Mouse (Mus musculus): ENCODE data around the gene Grid2. TPM values are rescaled to one million over a fixed set of nuclear protein-coding genes. Genes with fewer than 3 reads are reported as not detected.
A peak's percentile ranks its signal among the peaks of the same experiment; 100 is the strongest.

Grid2 gene
- total and polyA plus RNA-seq, 2 experiments: not detected

DNA sequence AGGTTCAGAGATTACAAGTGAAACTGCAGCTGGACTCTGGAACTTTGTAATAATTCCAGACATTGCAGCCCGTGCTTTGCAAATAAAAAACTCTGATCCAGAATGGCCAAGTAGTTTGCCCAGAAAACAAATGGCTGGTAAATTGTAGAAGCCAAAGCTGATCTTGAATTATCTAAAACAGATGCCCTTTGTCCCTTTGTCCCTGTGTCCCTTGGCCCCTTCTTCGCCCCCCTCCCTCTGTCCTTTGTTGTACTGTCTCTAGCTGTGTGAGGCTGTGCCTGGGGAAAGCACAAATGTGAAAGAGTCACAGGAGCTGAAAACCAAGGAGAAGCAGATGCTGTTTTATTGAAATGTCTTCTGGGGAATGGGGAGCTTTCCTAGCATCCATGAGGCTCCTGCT lies 1341.2 kb downstream of the Grid2 start:
- Histone ChIP-seq H3K4me3 (ENCODE audit: insufficient read depth, low read depth, low read length) (no peak overlapping the region), H3K36me3 (ENCODE audit: control insufficient read depth, insufficient read depth, low read length) (no peaks in the 10 kb centered on the region), H3K27me3 (ENCODE audit: control insufficient read depth, insufficient read depth, low read length) (no peaks in the 10 kb centered on the region), H3K9ac (ENCODE audit: low read depth, low read length) (no peak overlapping the region), H3K79me2 (ENCODE audit: control insufficient read depth, insufficient read depth, low read length) (no peaks in the 10 kb centered on the region), H3K4me1 (ENCODE audit: control insufficient read depth, insufficient read depth, low read length) (no peaks in the 10 kb centered on the region), H3K27ac (replicated peaks; ENCODE audit: insufficient read depth, low read depth, low read length) (no peak overlapping the region)
- TF ChIP-seq CTCF (IDR thresholded peaks at IDR 0.05; ENCODE audit: low read depth, low read length): no peak
- no peak for TF ChIP-seq POLR2A (IDR thresholded peaks at IDR 0.05; ENCODE audit: extremely low read depth, insufficient read depth, low read length)
- DNase-seq (ENCODE audit: extremely low read depth, low read depth, low spot score): peak; percentile 24
- 60% methylated on average over 2 of the region's 2 CpGs for WGBS

DNA sequence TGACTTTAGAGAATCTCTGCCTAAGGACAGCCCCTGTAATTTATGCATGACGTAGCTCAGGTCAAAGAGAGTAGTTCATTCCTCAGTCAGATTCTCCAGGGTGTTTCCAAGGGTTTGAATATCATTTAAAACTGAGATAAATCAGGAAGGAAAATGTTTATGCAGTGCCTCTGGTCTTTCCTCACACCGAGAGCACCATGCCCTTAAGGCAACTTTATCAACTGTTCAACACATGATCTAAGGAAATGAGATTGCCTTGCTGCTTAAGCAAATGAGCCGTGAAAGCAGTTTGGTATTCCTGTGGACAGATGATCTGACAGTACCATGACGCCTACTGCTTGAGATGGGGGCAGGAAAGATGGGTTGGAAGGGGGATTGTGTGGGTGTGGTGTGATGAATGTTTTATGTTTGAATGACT lies 1342.5 kb downstream of the Grid2 start:
- no peaks in the 10 kb centered on the region for H3K36me3 ChIP-seq (ENCODE audit: control insufficient read depth, insufficient read depth, low read length)
- no peak overlapping the region for H3K9ac ChIP-seq (ENCODE audit: low read depth, low read length)
- no peaks in the 10 kb centered on the region for H3K4me1 ChIP-seq (ENCODE audit: control insufficient read depth, insufficient read depth, low read length)
- no peaks in the 10 kb centered on the region for H3K79me2 ChIP-seq (ENCODE audit: control insufficient read depth, insufficient read depth, low read length)
- TF ChIP-seq CTCF (IDR thresholded peaks at IDR 0.05; ENCODE audit: low read depth, low read length) (no peak), POLR2A (IDR thresholded peaks at IDR 0.05; ENCODE audit: extremely low read depth, insufficient read depth, low read length) (no peak)
- no peaks in the 10 kb centered on the region for H3K27me3 ChIP-seq (ENCODE audit: control insufficient read depth, insufficient read depth, low read length)
- H3K4me3 ChIP-seq (ENCODE audit: insufficient read depth, low read depth, low read length): no peak overlapping the region
- 56% methylated on average over 4 of the region's 4 CpGs for WGBS
- no peak for DNase-seq (ENCODE audit: extremely low read depth, low read depth, low spot score)
- no peak overlapping the region for H3K27ac ChIP-seq (replicated peaks; ENCODE audit: insufficient read depth, low read depth, low read length)

DNA sequence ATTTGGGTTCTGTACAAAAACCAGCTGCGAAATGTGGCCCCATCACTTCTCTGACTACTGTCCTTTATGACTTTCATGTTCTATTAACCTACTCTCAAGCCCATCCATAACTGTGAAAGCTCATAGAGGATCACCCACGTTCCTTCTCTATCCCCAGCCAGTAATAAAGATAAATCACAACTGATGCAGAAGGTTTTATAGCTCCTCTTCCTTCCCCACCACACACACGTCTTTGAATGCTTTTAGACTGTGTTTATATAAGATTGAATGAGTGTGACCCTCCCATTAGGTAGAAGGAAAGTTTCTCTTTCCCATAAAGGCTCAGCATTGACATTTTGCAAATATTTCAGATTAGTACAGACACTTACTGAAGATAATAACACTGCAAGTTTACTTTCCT lies 1350.1 kb downstream of the Grid2 start:
- Histone ChIP-seq H3K27me3 (ENCODE audit: control insufficient read depth, insufficient read depth, low read length) (no peaks in the 10 kb centered on the region), H3K36me3 (ENCODE audit: control insufficient read depth, insufficient read depth, low read length) (no peaks in the 10 kb centered on the region), H3K9ac (ENCODE audit: low read depth, low read length) (no peak overlapping the region), H3K79me2 (ENCODE audit: control insufficient read depth, insufficient read depth, low read length) (no peaks in the 10 kb centered on the region), H3K27ac (replicated peaks; ENCODE audit: insufficient read depth, low read depth, low read length) (no peak overlapping the region), H3K4me3 (ENCODE audit: insufficient read depth, low read depth, low read length) (no peak overlapping the region), H3K4me1 (ENCODE audit: control insufficient read depth, insufficient read depth, low read length) (no peaks in the 10 kb centered on the region)
- WGBS: 54% methylated on average over 3 of the region's 3 CpGs
- TF ChIP-seq CTCF (IDR thresholded peaks at IDR 0.05; ENCODE audit: low read depth, low read length) (no peak), POLR2A (IDR thresholded peaks at IDR 0.05; ENCODE audit: extremely low read depth, insufficient read depth, low read length) (no peak)
- DNase-seq (ENCODE audit: extremely low read depth, low read depth, low spot score): no peak

DNA sequence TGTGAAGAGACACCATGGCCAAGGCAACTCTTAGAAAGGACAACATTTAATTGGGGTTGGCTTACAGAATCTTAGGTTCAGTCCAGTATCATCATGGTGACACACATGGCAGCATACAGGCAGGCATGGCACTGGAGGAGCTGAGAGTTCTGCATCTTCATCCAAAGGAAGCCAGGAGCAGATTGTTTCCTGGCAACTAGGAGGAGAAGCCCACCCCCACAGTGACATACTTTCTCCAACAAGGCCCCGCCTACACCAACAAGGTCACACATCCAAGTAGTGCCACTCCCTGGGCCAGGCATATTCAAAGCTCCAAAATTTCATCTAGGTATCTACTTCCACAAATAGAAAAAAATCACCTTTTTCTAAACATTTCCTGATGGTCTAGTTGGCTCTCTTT lies 1351.4 kb downstream of the Grid2 start:
- DNase-seq (ENCODE audit: extremely low read depth, low read depth, low spot score): no peak
- Histone ChIP-seq H3K79me2 (ENCODE audit: control insufficient read depth, insufficient read depth, low read length) (no peaks in the 10 kb centered on the region), H3K27ac (replicated peaks; ENCODE audit: insufficient read depth, low read depth, low read length) (no peak overlapping the region), H3K36me3 (ENCODE audit: control insufficient read depth, insufficient read depth, low read length) (no peaks in the 10 kb centered on the region), H3K4me3 (ENCODE audit: insufficient read depth, low read depth, low read length) (no peak overlapping the region), H3K4me1 (ENCODE audit: control insufficient read depth, insufficient read depth, low read length) (no peaks in the 10 kb centered on the region), H3K27me3 (ENCODE audit: control insufficient read depth, insufficient read depth, low read length) (no peaks in the 10 kb centered on the region), H3K9ac (ENCODE audit: low read depth, low read length) (no peak overlapping the region)
- TF ChIP-seq CTCF (IDR thresholded peaks at IDR 0.05; ENCODE audit: low read depth, low read length) (no peak), POLR2A (IDR thresholded peaks at IDR 0.05; ENCODE audit: extremely low read depth, insufficient read depth, low read length) (no peak)
- 73% methylated on average over 1 of the region's 1 CpGs for WGBS

DNA sequence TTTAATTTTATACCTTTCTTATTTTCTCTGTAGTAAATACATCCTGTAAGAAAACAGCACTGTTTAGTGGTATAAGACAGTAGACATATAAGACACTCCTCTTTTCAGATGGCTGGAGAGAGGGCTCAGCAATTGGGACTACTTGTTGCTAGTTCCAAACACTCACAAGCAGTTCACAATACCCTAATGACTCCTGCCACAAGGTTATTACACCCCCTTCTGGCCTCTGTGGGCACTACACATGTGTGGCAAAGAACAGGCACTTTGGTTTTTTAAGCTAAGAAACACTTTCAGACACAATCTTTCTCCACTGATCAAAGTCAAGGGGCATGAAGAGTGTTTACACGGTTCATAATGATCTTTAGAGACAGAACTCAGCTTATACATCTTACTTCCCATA lies 1352.3 kb downstream of the Grid2 start:
- Histone ChIP-seq H3K27ac (replicated peaks; ENCODE audit: insufficient read depth, low read depth, low read length) (no peak overlapping the region), H3K9ac (ENCODE audit: low read depth, low read length) (no peak overlapping the region), H3K4me1 (ENCODE audit: control insufficient read depth, insufficient read depth, low read length) (no peaks in the 10 kb centered on the region), H3K27me3 (ENCODE audit: control insufficient read depth, insufficient read depth, low read length) (no peaks in the 10 kb centered on the region), H3K36me3 (ENCODE audit: control insufficient read depth, insufficient read depth, low read length) (no peaks in the 10 kb centered on the region), H3K4me3 (ENCODE audit: insufficient read depth, low read depth, low read length) (no peak overlapping the region), H3K79me2 (ENCODE audit: control insufficient read depth, insufficient read depth, low read length) (no peaks in the 10 kb centered on the region)
- no peak for DNase-seq (ENCODE audit: extremely low read depth, low read depth, low spot score)
- whole genome bisulfite sequencing: 5% methylated on average over 1 of the region's 1 CpGs
- no peak for TF ChIP-seq CTCF (IDR thresholded peaks at IDR 0.05; ENCODE audit: low read depth, low read length)
- TF ChIP-seq POLR2A (IDR thresholded peaks at IDR 0.05; ENCODE audit: extremely low read depth, insufficient read depth, low read length): no peak

DNA sequence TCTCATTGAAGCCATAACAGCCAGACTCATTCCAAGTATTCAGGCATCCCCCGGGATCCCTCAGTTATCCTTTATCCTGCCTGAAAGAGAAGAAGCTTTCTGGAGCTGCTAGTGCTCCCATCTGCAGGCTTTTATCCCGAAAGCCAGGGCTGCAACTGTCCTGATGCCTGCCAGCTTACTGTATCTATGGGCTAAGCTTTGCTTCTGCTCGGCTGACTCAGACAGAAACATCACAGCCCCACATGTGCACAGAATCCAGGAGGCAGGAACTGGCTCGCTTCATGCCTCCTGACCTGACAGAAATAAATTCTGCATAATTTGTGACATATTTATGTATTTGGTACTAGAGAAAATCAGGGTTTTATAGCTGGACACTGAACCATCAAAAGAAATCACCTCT lies 1361.2 kb downstream of the Grid2 start:
- TF ChIP-seq POLR2A (IDR thresholded peaks at IDR 0.05; ENCODE audit: extremely low read depth, insufficient read depth, low read length): no peak
- Histone ChIP-seq H3K27me3 (ENCODE audit: control insufficient read depth, insufficient read depth, low read length) (no peaks in the 10 kb centered on the region), H3K36me3 (ENCODE audit: control insufficient read depth, insufficient read depth, low read length) (no peaks in the 10 kb centered on the region), H3K9ac (ENCODE audit: low read depth, low read length) (no peak overlapping the region), H3K4me3 (ENCODE audit: insufficient read depth, low read depth, low read length) (no peak overlapping the region), H3K79me2 (ENCODE audit: control insufficient read depth, insufficient read depth, low read length) (no peaks in the 10 kb centered on the region), H3K27ac (replicated peaks; ENCODE audit: insufficient read depth, low read depth, low read length) (no peak overlapping the region), H3K4me1 (ENCODE audit: control insufficient read depth, insufficient read depth, low read length) (no peaks in the 10 kb centered on the region)
- 70% methylated on average over 4 of the region's 4 CpGs for WGBS
- no peak for DNase-seq (ENCODE audit: extremely low read depth, low read depth, low spot score)
